Mouse (Mus musculus) thymus, postnatal 10 days (tissue): Measurements from ENCODE around the gene Zzef1.

ENCODE experiments used
- DNase-seq, 2 experiments: peaks; one replicate each; pipeline ENCODE4 v3.0.0; 2021; ENCODE audit warnings: low spot score in 2 of 2

Zzef1 gene

DNA sequence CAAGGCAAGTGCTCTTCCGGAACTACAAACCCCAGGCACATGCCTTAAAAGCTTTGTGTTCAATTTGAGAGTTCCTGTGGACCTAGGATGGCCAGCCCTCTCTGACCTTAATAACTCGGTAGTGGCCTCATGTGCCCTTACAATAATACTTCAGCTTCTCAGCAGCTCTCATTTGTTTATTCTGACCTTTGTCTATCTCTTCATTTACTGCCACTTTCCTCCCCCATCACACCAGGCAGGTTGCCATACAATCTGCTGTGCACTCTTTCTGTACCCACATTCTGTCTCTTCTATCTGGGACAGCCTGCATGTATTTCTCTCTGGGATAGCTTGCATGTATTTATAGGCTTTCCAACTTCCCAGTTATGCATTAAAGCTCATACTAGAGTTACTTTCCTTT, 10.5 kb downstream of the Zzef1 start:
- DNase-seq: no peak

- DNase-seq: no peak
These were observed 12.0 kb downstream of the Zzef1 start for GRCm38 (mm10) chr11:72807992-72808391.

GRCm38 (mm10) chr11:72813687-72814086, 17.7 kb downstream of the Zzef1 start:
- DNase-seq: no peak

DNA sequence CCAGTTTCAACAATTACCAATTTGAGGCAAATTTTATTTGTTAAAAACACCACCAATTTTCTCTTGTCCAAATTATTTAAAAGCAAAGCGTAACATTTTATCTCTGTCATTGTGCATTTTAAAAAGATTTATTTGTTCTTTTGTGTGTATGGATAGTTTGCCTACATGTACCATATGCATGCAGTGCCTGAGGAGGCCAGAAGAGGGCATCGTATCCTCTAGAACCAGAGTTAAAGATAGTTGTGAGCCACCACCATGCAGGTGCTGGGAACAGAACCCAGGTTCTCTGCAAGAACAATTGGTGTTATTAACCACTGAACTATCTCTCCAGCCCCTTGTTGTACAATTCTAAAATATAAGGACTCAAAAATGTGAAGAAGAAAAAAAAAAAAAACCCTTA, 18.2 kb downstream of the Zzef1 start:
- DNase-seq: no peak

GRCm38 (mm10) chr11:72816859-72817258, 20.8 kb downstream of the Zzef1 start:
- no peak for DNase-seq

GRCm38 (mm10) chr11:72818067-72818466, 22.0 kb downstream of the Zzef1 start:
- no peak for DNase-seq

DNA sequence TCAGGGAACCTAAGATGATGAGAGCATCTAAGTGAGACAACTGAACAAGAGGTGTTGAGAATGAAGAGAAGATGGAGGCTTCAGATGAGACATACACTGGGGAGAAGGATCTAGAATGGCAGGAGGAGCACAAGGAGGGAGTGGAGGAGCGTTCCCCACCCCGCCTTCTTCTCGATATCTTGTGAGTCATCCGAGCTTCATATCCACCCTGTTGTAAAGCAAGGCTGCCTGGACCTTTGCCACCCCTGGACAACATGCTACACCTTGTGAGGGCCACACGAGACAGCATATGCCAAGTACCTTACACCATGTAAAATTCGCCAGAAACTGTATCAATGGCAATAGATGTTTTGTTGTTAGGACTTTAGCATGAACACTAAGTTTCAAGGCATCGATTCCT, 25.0 kb downstream of the Zzef1 start:
- DNase-seq: no peak

- no peak for DNase-seq
These were observed 33.8 kb downstream of the Zzef1 start for GRCm38 (mm10) chr11:72829869-72830268.

GRCm38 (mm10) chr11:72842731-72843130, 46.7 kb downstream of the Zzef1 start:
- no peak for DNase-seq

GRCm38 (mm10) chr11:72843576-72843975, 47.5 kb downstream of the Zzef1 start:
- DNase-seq: no peak

GRCm38 (mm10) chr11:72845526-72845925, 49.5 kb downstream of the Zzef1 start:
- DNase-seq: no peak

DNA sequence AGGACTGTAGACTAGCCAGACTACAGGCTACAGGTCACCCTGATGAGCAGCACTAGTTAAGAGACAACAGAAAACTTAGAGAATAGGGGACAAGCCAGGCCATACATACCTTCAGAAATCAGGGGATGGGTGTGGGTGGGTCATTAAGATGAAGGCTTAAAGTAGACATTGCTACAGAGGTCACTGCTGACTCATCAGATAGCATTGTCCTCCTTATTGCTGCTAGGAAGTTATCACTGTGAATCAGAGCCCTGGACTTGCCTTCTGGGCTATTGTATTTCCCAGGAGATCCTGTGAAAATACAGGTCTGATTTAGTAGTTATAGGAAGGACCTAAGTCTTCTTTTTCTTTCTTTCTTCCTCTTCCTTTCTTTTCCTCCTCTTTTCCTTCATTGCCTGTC, 50.7 kb downstream of the Zzef1 start:
- DNase-seq: no peak

GRCm38 (mm10) chr11:72847831-72848628, 52.0 kb downstream of the Zzef1 start:
- DNase-seq: no peak

DNA sequence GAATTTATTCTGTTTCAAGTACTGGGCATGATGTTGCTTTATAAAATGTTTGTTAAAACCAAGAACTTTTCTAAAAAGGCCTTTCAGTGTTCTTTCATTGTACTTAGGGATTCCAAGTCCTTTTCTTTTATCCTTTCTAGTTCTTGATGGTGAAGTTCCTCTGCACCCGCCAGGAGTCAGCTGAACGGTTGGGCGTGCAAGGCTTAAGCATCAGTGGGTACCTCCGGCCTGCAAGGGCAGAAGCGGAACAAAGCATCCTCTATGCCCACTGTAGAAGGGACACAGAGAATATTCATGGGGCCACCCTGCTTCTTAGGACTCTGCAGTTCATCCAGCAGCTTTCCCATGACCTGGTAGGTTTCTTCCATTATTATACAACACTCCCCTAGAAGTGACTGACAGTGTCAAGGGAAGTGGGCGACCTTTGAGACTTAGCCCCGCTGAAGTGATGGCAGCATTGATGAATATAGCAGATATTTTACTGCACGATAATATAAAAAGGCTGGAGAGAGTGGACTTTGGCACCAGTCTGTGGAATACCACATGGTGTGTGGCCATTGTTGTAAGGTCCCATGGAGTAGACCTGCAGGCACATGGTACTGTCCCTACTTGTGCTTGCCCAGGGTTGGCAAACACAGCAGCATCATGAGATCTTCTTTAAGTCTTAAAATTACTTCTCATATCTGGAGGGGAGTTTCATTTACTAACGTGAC, 54.5 kb downstream of the Zzef1 start:
- no peak for DNase-seq

DNA sequence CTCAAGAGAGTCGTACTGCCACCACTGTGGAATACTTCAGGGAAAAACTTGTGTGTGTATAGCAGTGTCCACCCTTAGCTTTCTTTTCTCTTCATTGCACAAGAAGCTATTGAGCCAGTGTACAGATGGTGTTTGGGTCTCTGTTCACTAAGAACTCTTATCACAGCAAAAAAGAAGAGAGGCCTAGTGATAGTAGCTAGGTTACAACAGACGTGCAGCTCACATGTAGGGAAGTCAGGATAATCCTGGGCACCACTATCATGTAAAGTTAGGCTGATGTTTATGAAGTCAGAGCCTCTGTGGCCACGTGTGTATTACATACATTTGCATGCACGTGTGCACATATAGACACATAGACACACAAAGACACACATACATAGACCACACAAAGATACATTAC, 55.2 kb downstream of the Zzef1 start:
- DNase-seq: no peak

DNA sequence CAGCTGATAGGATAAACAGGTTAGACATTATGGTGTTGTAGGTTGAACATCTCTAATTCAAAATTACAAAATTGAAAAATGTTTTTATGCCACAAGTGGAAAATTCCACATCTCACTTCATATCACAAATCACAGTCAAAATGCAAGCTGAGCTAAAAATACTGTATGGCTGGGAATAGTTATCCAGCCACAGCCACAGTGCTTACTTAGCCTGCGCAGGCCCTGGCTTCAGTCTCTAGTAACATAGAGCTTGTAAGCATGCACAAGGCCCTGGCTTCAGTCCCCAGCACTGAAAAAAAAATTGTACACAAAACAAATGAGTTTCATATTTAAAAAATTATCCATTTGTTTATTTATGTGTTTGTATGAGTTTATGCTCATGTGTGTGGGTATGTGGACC, 56.1 kb downstream of the Zzef1 start:
- DNase-seq: no peak

DNA sequence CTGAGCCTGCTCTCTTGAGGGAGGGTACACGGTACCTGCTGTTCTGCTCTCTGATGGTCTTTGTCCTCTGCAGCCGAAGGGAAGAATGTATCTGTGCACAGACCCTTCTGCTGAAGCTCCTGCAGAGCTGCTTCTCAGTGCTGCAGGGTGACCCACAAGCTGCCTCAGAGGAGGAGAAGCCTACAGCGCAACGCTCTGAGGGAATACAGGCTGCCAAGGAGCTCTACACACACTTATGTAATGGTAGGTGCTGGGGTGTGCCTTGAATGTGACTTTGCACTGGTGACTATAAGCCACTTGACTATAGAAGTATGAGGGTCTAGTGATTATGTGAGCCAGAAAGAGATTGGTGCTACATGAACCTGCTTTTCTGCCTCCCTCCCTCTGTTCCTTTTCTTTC, 57.1 kb downstream of the Zzef1 start:
- DNase-seq: no peak

DNA sequence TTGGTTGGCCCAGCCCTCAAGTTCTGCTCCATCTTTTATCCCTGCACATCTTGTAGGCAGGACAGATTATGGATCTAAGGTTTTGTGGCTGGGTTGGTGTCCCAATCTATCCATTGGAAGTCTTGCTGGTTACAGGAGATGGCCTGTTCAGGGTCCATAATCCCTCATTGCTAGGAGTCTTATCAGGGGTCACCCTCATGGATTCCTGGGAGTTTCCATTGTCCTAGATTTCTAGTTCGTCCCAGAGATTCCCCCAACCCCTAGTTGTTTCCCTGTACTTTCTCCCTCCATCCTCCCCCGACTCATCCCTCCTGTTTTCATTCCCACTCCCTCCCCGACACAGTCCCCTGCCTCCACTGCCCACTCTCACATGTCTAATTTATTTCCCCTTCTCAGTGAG, 58.2 kb downstream of the Zzef1 start:
- DNase-seq: no peak

DNA sequence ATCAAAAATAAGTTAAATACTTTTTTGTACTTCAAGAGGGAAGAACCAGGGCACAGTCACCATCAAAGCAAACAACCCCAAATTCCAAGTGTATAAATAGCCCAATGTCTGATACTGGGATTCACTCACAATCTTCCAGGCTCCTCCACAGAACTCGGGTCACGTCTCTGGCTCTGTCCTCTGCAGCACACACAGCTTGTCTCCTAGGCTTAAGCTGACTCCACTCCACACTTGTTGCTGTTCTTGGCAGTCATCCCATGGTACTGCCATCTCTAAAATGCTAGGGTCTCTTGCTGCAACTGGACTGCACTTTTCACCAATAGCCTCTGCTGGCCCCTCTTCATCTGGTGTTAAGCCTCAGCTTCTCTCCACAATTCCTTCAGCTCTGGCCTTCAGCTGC, 60.7 kb downstream of the Zzef1 start:
- no peak for DNase-seq

DNA sequence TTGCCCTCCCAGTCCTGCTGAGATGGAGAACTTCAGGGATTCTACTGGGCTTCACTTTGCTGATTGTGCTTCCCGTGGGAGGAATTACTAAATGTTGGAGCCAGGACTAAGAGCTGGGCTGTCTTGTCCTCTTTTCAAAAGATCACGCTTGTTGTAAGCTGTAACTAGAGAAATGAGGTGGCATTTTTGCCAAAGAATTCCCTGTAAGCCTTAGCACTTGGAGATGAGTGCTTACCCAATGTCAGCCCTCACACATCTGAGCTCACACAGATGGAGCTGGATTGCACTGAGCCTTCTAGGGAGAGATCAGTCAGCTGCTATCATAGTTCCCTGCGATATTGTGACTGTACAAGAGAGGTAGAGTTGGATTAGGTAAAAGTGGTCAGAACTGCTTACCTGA, 65.2 kb downstream of the Zzef1 start:
- no peak for DNase-seq

- no peak for DNase-seq
These were observed 70.4 kb downstream of the Zzef1 start for GRCm38 (mm10) chr11:72866446-72866845.

- DNase-seq: no peak
These were observed 76.0 kb downstream of the Zzef1 start for GRCm38 (mm10) chr11:72872061-72872460.

DNA sequence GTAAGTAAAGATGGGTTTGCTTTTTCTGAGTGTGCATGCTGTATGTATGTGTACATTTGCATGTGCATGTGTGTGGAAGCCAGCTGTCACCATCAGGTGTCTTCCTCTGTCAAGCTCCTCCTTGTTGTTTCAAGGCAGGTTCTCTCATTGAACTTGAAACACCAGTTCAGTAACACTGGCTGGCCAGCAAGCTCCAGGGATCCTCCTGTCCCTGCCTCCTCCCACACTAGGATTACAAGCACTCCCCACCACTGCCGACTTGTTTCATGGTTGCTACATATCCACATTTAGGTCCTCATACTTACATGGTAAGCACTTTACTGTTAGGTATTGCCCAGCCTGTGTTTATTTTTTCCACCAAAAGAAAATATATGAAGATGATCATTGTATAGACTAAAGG, 96.6 kb downstream of the Zzef1 start:
- DNase-seq: no peak
